Mouse (Mus musculus) CD8-positive naive resting alpha-beta T cell, adult 57 days (primary cell): ENCODE measurements around the gene Abcb9. TPM values are rescaled to one million over a fixed set of nuclear protein-coding genes. Genes with fewer than 3 reads are reported as not detected.

Experiments used
- total RNA-seq: library from RNA; stranded (reverse); gene quantifications from one replicate; pipeline ENCODE4 v1.2.4, GENCODE M21; 2023

Abcb9 gene
- total RNA-seq, result 20.5 TPM

DNA sequence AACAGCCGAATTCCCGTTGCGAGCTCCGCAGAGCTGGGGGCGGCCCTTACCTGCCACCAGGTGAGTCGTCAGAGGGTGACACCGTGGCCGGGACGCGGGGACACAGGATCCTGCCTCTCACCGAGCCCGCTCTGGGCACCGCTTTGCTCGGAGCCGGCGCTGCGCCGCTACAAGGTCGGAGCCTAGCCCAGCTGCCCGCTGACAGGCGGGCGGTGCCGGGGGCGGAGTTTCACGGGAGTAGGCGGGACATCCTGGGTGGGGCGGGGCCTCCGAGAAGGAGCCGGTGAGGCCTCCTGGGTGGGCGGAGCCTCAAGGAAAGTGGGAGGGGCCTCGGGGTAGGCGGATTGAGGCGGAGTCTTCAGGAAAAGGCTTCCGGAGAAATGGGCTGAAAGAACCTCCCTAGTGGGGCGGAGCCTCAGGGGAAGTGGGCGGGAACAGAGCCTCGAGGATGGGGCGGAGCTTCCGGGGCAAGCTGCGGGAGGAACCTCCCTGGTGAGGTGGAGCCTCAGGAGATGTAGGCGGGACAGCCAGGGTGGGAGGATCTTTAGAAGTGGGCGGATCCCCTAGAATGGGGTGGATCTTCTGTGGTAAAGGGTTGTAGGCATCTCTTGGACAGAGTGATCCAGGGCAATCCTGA is at the start of gene Abcb9:
TSS of gene Abcb9 (minus strand) at position 203 of the 637 bp plus-strand sequence.

DNA sequence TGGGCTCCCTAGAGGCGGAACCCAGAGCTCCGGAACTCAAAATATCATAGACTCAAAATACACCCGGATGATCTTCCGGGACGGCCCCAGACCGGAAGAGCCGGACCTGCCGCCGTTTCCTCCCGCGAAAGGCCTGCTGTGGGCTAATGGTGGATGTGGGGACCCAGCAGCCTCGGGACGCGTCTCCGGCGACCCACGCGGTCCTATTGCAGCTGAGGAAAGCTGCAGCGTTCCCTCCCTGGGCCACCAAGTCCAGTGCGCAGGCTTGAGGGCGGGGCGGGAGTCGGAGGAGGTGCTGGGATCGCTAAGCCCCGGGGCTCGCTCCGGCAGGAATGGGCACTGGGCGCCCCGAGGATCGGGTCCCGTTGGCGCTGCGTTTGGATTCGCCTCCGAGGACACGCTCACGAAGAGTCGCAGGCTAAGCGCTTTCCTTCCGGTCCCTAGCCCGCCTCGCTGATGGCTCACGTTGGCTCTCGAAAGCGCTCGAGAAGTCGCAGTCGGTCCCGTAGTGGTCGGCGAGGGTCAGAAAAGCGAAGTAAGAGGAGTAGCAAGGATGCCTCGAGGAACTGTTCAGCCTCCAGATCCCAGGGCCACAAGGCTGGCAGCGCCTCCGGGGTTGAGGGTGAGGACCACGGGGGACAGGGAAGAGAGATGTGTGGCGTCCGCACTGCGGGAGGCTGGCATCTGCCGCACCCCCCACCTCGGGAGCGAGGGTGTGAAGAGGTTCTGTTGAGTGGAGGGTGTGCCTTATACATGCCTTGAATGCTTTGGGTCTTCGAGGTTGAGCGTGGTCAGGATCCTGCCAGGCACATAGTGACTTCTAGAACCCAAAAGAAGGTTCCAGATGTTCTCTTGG is 20.6 kb upstream of the Abcb9 start, which contains the start of gene Arl6ip4:
TSS of gene Arl6ip4 (plus strand) at position 100 of the 856 bp plus-strand sequence.

DNA sequence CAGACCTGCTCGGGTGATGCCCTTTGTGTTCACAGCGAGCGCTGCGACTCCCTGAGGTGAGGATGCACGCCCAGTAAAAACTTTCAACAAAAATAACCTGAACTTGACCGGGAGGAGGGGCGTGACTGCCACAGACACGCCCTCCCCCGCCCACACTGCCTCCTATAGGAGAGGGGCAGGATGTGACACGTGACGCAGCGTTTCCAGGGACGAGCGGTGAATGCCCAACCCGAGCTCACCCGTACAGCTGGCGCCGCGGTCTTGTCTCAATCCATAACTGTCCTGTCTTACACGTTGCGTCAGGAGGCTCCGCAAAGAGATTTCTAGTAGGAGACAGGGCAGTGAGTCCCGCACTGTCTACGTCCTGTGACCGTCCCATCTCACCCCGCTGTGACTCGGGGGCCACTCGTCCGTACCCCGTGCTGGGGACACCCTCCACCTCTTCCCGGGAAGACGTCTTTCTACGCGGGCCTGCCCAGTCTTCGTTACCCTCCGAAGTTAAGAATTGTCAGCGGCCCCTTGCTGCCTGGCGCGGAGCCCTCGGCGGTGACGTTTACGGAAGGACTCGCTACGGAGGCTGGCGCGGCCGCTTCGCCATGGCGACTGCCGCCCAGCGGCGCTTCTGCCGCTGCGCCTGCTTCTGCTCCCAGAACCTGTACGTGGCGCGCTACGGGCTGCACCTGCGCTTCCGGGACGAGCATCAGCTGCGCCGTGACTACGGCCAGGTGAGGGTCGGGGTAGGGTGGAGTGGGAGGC is 16.3 kb upstream of the Abcb9 start, which contains the start of gene Ogfod2:
TSS of gene Ogfod2 (plus strand) at position 556 of the 756 bp plus-strand sequence.

DNA sequence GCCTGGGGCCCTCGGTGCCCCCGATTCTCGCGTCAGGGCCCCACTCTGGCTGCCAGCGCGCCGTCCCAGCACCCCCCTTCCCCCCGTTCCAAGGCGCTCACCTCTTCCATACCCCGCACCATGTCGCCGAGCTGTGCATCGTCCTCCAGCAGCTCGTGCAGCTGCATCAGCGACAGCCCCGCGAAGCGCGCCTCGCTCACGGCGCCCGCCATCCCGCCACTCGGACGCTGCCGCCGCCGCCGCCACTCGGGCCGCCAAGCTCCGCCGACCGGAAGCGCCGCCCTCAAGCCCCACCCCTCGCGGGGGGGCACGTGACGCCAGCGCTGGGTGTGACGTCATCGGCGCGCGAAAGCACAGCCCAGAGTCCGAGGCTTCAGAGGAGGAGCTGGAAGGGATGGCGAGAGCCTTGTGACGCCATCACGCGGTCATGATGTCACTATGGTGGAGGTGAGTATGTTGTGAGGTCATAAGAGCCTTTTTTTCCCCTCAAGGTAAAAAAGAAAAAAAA is 63.5 kb downstream of the Abcb9 start, which contains the start of gene Vps37b:
TSS of gene Vps37b (minus strand) at position 270 of the 508 bp plus-strand sequence.

Other genes starting within 250 kb of the Abcb9 start
- 2.3 TPM for gene Hcar2, start 230.3 kb downstream of the Abcb9 start, total RNA-seq
- not detected for gene Hcar1, start 215.8 kb downstream of the Abcb9 start, total RNA-seq
- gene Denr, start 188.6 kb downstream of the Abcb9 start, total RNA-seq, result 41.4 TPM
- not detected for gene Gm43518, start 168.4 kb downstream of the Abcb9 start, total RNA-seq
- 2.6 TPM for gene Ccdc62, start 165.1 kb downstream of the Abcb9 start, total RNA-seq
- gene Hip1r, start 122.2 kb downstream of the Abcb9 start, total RNA-seq, result 48.9 TPM
- 907 TPM for gene Vps37b, start 63.5 kb downstream of the Abcb9 start, total RNA-seq
- 17.5 TPM for gene Ogfod2, start 16.5 kb upstream of the Abcb9 start, total RNA-seq
- gene Arl6ip4, start 20.3 kb upstream of the Abcb9 start, total RNA-seq, result 37.0 TPM
- gene Pitpnm2, start 154.0 kb upstream of the Abcb9 start, total RNA-seq, result 88.9 TPM
- 35.8 TPM for gene Mphosph9, start 232.2 kb upstream of the Abcb9 start, total RNA-seq
- gene 2810006K23Rik, start 232.3 kb upstream of the Abcb9 start, total RNA-seq, result 3.9 TPM